In the genomic region with DNA sequence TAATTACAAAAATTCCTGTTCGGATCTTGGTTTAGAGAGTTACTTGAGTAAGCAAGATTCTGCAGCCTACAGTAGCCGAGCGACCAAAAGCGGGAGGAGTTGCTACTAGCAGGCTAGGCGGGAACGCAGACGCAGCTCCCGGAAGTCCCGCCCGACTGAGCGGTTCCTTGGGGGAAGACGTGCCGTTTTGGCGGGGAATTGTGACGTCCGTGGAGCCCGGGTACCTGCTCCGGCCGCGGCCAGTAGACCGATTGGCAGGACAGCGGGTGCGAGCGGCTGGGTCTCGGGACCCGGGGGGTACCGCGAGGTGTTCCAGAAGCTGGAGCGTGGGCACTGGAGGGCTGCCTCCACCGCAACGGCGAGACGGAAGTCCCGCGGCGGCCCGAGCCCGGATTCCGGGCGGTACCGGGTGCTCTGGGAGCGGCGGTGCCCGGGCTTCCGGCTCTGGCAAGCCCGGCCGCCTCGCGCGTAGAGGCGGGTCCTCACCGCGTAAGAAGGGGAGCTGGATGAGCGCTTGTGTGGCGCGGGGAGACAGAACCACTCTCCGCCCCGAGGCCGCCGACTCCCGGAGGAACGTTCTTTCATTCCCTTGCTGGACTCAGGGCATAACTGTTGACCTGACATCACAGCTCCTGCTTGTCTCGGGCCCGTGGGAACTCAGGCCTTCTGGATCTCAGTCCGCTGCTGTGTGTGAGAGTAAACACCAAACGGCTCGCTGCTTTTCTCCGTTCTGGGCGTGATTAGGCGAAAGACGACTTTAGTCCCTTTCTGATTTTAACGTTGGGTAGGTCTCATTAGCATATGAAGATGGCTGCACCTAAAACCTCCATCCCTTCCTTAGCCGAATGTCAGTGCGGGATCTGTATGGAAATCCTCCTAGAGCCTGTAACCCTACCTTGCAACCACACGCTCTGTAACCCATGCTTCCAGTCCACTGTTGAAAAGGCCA, we compare ENCODE assay signal across 8 mouse cellular contexts. TPM values are rescaled to one million over a fixed set of nuclear protein-coding genes. Genes with fewer than 3 reads are reported as not detected.
DNase-seq lines count a peak whose midpoint lies in the region; ATAC-seq and TF ChIP-seq lines count a peak whose summit lies in the region.

A gene (plus strand): TSS at position 152 of the 949 bp plus-strand sequence.

- H3K4me2 ChIP-seq in heart, embryonic 12.5 days: peak within 1 kb of the TSS; percentile 77
- H3K4me2 ChIP-seq in kidney, postnatal 0 days (ENCODE audit: low read length): peak within 1 kb of the TSS; percentile 77
- peak within 1 kb of the TSS; percentile 72 for H3K4me2 ChIP-seq in liver, embryonic 11.5 days
- peak within 1 kb of the TSS; percentile 58 for H3K4me2 ChIP-seq in stomach, embryonic 14.5 days (replicated peaks; ENCODE audit: low read depth, low read length)

- no peaks in the 10 kb centered on the region for H3K27me3 ChIP-seq in heart, embryonic 12.5 days (replicated peaks)
- H3K27me3 ChIP-seq in kidney, postnatal 0 days (ENCODE audit: insufficient read depth, low read length): no peaks in the 10 kb centered on the region
- H3K27me3 ChIP-seq in liver, embryonic 11.5 days (replicated peaks; ENCODE audit: control insufficient read depth, insufficient read depth, low read length): no peaks in the 10 kb centered on the region
- H3K27me3 ChIP-seq in stomach, embryonic 14.5 days (ENCODE audit: control insufficient read depth, insufficient read depth, low read length): no peaks in the 10 kb centered on the region

- ATAC-seq in erythroblast, adult 5-6 weeks (replicated peaks; ENCODE audit: low FRiP score, poor library complexity, severe bottlenecking): peak; percentile 86
- peak; percentile 92 for ATAC-seq in heart, embryonic 12.5 days (ENCODE audit: insufficient number of reproducible peaks, low FRiP score)
- ATAC-seq in kidney, postnatal 0 days (replicated peaks; ENCODE audit: low FRiP score, low read depth): peak; percentile 90
- ATAC-seq in liver, embryonic 11.5 days (replicated peaks; ENCODE audit: low FRiP score): peak; percentile 94
- ATAC-seq in stomach, embryonic 14.5 days (ENCODE audit: insufficient number of reproducible peaks, insufficient read depth, low FRiP score, low read depth): peak; percentile 92

- under 1% methylated on average over 75 of the region's 75 CpGs for WGBS in heart, embryonic 12.5 days
- WGBS in kidney, postnatal 0 days: under 1% methylated on average over 75 of the region's 75 CpGs
- WGBS in liver, embryonic 11.5 days: under 1% methylated on average over 75 of the region's 75 CpGs
- whole genome bisulfite sequencing in stomach, embryonic 14.5 days: under 1% methylated on average over 75 of the region's 75 CpGs

- H3K27ac ChIP-seq in heart, embryonic 12.5 days (ENCODE audit: poor library complexity, severe bottlenecking): peak within 1 kb of the TSS; percentile 97
- peak within 1 kb of the TSS; percentile 96 for H3K27ac ChIP-seq in kidney, postnatal 0 days
- peak within 1 kb of the TSS; percentile 98 for H3K27ac ChIP-seq in liver, embryonic 11.5 days (ENCODE audit: low read depth, low read length)
- H3K27ac ChIP-seq in stomach, embryonic 14.5 days (ENCODE audit: low read length): peak within 1 kb of the TSS; percentile 98

- TF ChIP-seq CTCF in kidney, postnatal 0 days (IDR thresholded peaks at IDR 0.05; ENCODE audit: low read depth): no peak

- H3K36me3 ChIP-seq in heart, embryonic 12.5 days: peaks cover 18% of the 10 kb centered on the region
- no peaks in the 10 kb centered on the region for H3K36me3 ChIP-seq in kidney, postnatal 0 days (ENCODE audit: insufficient read depth, low read length)
- peaks cover 12% of the 10 kb centered on the region for H3K36me3 ChIP-seq in liver, embryonic 11.5 days (ENCODE audit: control insufficient read depth, insufficient read depth, low read length)
- peaks cover 8% of the 10 kb centered on the region for H3K36me3 ChIP-seq in stomach, embryonic 14.5 days (ENCODE audit: control insufficient read depth, insufficient read depth, low read length)

- peak; percentile 72 to 77 for DNase-seq in B cell, adult 2 months
- DNase-seq in brain, adult 2 months (ENCODE audit: low read depth, low spot score): peak; percentile 98
- peak; percentile 96 for DNase-seq in kidney, postnatal 0 days (ENCODE audit: low spot score)
- peak; percentile 91 for DNase-seq in liver, embryonic 11.5 days (ENCODE audit: low spot score)
- peak; percentile 83 for DNase-seq in naive thymus-derived CD4-positive, alpha-beta T cell, adult 2 months (ENCODE audit: low read depth)

- peaks cover 7% of the 10 kb centered on the region for H3K9me3 ChIP-seq in heart, embryonic 12.5 days (replicated peaks)
- no peaks in the 10 kb centered on the region for H3K9me3 ChIP-seq in kidney, postnatal 0 days (replicated peaks; ENCODE audit: low read length)
- H3K9me3 ChIP-seq in liver, embryonic 11.5 days (ENCODE audit: control insufficient read depth, low read length): peaks cover 7% of the 10 kb centered on the region; the same call in 1 of the 2 replicates
- H3K9me3 ChIP-seq in stomach, embryonic 14.5 days (ENCODE audit: control insufficient read depth, low read depth, low read length): peaks cover 8% of the 10 kb centered on the region; the same call in 1 of the 2 replicates

- peak within 1 kb of the TSS; percentile 88 for H3K9ac ChIP-seq in heart, embryonic 12.5 days
- peak within 1 kb of the TSS; percentile 88 for H3K9ac ChIP-seq in kidney, postnatal 0 days (ENCODE audit: low read depth, low read length)
- peak within 1 kb of the TSS; percentile 96 for H3K9ac ChIP-seq in liver, embryonic 11.5 days (ENCODE audit: low read depth, low read length)
- peak within 1 kb of the TSS; percentile 92 for H3K9ac ChIP-seq in stomach, embryonic 14.5 days (replicated peaks; ENCODE audit: low read depth, low read length)

- H3K4me3 ChIP-seq in heart, embryonic 12.5 days: peak within 1 kb of the TSS; percentile 84
- H3K4me3 ChIP-seq in kidney, postnatal 0 days (replicated peaks; ENCODE audit: low read depth, low read length): peak within 1 kb of the TSS; percentile 93
- H3K4me3 ChIP-seq in liver, embryonic 11.5 days (ENCODE audit: low read depth, low read length): peak within 1 kb of the TSS; percentile 77
- H3K4me3 ChIP-seq in stomach, embryonic 14.5 days (ENCODE audit: low read depth, low read length): peak within 1 kb of the TSS; percentile 86

- peaks cover 14% of the 10 kb centered on the region for H3K4me1 ChIP-seq in heart, embryonic 12.5 days (replicated peaks)
- H3K4me1 ChIP-seq in kidney, postnatal 0 days (replicated peaks; ENCODE audit: insufficient read depth, low read length): peaks cover 3% of the 10 kb centered on the region; the same call in 1 of the 2 replicates
- H3K4me1 ChIP-seq in liver, embryonic 11.5 days (replicated peaks; ENCODE audit: control insufficient read depth, insufficient read depth, low read length): peaks cover 13% of the 10 kb centered on the region; the same call in 1 of the 2 replicates
- H3K4me1 ChIP-seq in stomach, embryonic 14.5 days (ENCODE audit: control insufficient read depth, insufficient read depth, low read length): no peaks in the 10 kb centered on the region

RNA-seq across cellular contexts. Expression of the gene that starts here (rescaled TPM):
- total RNA-seq in erythroblast, adult 5-6 weeks (2015; ENCODE audit: low replicate concordance): 5.0 and 10.0 TPM in 2 replicates
- total RNA-seq in erythroblast, adult 5-6 weeks (2017; ENCODE audit: low replicate concordance): 27.6 and 29.0 TPM in 2 replicates
- polyA plus RNA-seq in heart, embryonic 12.5 days (2016; fragmentation: Nextera tagmentation; extraction: Ambion mirVana): 26.6 and 27.3 TPM in 2 replicates
- 20.0 and 20.9 TPM in 2 replicates for polyA plus RNA-seq in kidney, postnatal 0 days (2015; fragmentation: Nextera tagmentation; extraction: Ambion mirVana)
- 19.7 and 20.8 TPM in 2 replicates for polyA plus RNA-seq in liver, embryonic 11.5 days (2014; fragmentation: Nextera tagmentation; extraction: Ambion mirVana)
- 28.0 and 28.3 TPM in 2 replicates for polyA plus RNA-seq in stomach, embryonic 14.5 days (2014; fragmentation: Nextera tagmentation; extraction: Ambion mirVana)

Comparison
In these comparisons a context has a peak if more than half of its experiments do, and no peak if none do; other contexts are left out.
1. Peak in every context shown above with its lines: DNase-seq, ATAC-seq, H3K4me3 ChIP-seq and H3K27ac ChIP-seq.